Mouse (Mus musculus): ENCODE results near the gene Gm11060. TPM values are rescaled to one million over a fixed set of nuclear protein-coding genes. Genes with fewer than 3 reads are reported as not detected.
A peak's percentile ranks its signal among the peaks of the same experiment; 100 is the strongest.

Gene Gm11060
- polyA plus RNA-seq, 1 experiment from 2014 or later: not detected

GRCm38 (mm10) chr2:105131061-105131810 is 39.4 kb downstream of the Gm11060 start:
- H3K9ac ChIP-seq (ENCODE audit: low read length): peak overlapping the region; percentile 61
- no peak for ATAC-seq (replicated peaks; ENCODE audit: extremely low read depth, insufficient read depth, low FRiP score)
- H3K27me3 ChIP-seq (ENCODE audit: control insufficient read depth, insufficient read depth, low read length): peaks cover 82% of the 10 kb centered on the region
- no peaks in the 10 kb centered on the region for H3K36me3 ChIP-seq (ENCODE audit: control insufficient read depth, insufficient read depth)
- no peak overlapping the region; the same call in 1 of the 2 replicates for H3K27ac ChIP-seq (ENCODE audit: low read length)
- peak overlapping the region; percentile 40 for H3K4me3 ChIP-seq (ENCODE audit: low read length)
- H3K4me2 ChIP-seq (ENCODE audit: low read depth, low read length): peak overlapping the region; percentile 53
- H3K9me3 ChIP-seq (replicated peaks; ENCODE audit: control insufficient read depth, low read length): no peaks in the 10 kb centered on the region
- WGBS: 13% methylated on average over 12 of the region's 12 CpGs
- peaks cover 5% of the 10 kb centered on the region for H3K4me1 ChIP-seq (ENCODE audit: control insufficient read depth, insufficient read depth, low read length)

DNA sequence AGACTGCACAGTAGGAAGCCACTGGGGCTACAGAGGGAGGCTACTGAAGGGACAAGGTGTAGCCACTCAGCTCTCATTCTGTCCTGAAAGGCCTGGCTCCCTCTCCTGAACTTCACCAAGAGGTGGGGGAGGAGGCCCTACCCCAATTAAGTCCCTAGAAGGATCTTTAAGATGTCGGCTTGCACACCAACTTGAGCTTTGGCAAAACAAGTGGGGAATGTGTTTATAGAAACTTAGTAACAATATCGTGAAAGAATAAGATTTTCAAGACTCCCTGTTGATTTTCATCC is 39.9 kb downstream of the Gm11060 start:
- WGBS: 21% methylated on average over 2 of the region's 2 CpGs
- H3K27ac ChIP-seq (ENCODE audit: low read length): no peak overlapping the region
- no peak overlapping the region for H3K4me3 ChIP-seq (ENCODE audit: low read length)
- no peaks in the 10 kb centered on the region for H3K36me3 ChIP-seq (ENCODE audit: control insufficient read depth, insufficient read depth)
- no peaks in the 10 kb centered on the region for H3K9me3 ChIP-seq (replicated peaks; ENCODE audit: control insufficient read depth, low read length)
- ATAC-seq (replicated peaks; ENCODE audit: extremely low read depth, insufficient read depth, low FRiP score): no peak
- no peak overlapping the region for H3K4me2 ChIP-seq (ENCODE audit: low read depth, low read length)
- H3K27me3 ChIP-seq (ENCODE audit: control insufficient read depth, insufficient read depth, low read length): peaks cover 83% of the 10 kb centered on the region
- peaks cover 5% of the 10 kb centered on the region for H3K4me1 ChIP-seq (ENCODE audit: control insufficient read depth, insufficient read depth, low read length)
- H3K9ac ChIP-seq (ENCODE audit: low read length): no peak overlapping the region

- peaks cover 81% of the 10 kb centered on the region for H3K27me3 ChIP-seq (ENCODE audit: control insufficient read depth, insufficient read depth, low read length)
- ATAC-seq (replicated peaks; ENCODE audit: extremely low read depth, insufficient read depth, low FRiP score): no peak
- H3K9ac ChIP-seq (ENCODE audit: low read length): peak overlapping the region; percentile 27; the same call in 1 of the 2 replicates
- no peaks in the 10 kb centered on the region for H3K9me3 ChIP-seq (replicated peaks; ENCODE audit: control insufficient read depth, low read length)
- H3K4me1 ChIP-seq (ENCODE audit: control insufficient read depth, insufficient read depth, low read length): peaks cover 5% of the 10 kb centered on the region
- H3K27ac ChIP-seq (ENCODE audit: low read length): no peak overlapping the region
- H3K4me2 ChIP-seq (ENCODE audit: low read depth, low read length): peak overlapping the region; percentile 39
- no peak overlapping the region; the same call in 1 of the 2 replicates for H3K4me3 ChIP-seq (ENCODE audit: low read length)
- H3K36me3 ChIP-seq (ENCODE audit: control insufficient read depth, insufficient read depth): no peaks in the 10 kb centered on the region
- 4% methylated on average over 17 of the region's 17 CpGs for WGBS
Observed at GRCm38 (mm10) chr2:105132300-105132699, 40.5 kb downstream of the Gm11060 start.

DNA sequence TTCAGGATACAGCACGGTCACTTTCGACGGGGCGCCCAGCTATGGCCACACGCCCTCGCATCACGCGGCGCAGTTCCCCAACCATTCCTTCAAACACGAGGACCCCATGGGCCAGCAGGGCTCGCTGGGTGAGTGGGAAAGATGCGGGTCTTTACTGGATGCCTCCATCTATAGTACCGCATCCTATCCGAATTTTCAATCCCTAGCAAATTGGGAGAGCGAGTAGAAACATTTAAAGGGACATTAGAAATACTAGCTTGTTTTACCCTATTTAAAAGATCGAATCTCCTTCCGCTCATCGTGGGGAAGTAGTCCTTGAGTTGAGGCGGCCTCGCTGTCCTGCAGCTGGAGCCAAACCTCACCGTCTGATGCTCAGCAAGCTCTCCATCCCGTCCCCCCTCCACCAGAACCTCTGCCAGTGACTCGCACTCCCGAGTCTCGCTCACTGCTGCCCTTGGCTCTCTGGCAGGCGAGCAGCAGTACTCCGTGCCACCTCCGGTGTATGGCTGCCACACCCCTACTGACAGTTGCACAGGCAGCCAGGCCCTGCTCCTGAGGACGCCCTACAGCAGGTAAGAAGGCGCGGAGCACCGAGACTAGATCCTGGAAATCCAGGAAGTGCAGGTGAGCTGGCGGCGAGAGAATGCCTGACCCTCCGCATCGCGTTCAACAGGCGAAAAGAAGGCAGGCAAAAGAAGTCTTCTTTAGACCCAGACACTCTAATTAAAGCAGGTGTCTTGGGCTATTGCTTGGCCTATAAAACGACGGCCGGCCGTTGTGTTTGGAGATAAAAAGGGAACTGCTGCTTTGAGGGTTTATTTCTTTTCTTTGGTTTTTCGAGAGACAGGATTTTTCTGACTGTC is 41.3 kb downstream of the Gm11060 start:
- no peak overlapping the region; the same call in 1 of the 2 replicates for H3K4me3 ChIP-seq (ENCODE audit: low read length)
- no peak for ATAC-seq (replicated peaks; ENCODE audit: extremely low read depth, insufficient read depth, low FRiP score)
- H3K27ac ChIP-seq (ENCODE audit: low read length): peak overlapping the region; percentile 33; the same call in 1 of the 2 replicates
- peak overlapping the region; percentile 25; the same call in 1 of the 2 replicates for H3K4me2 ChIP-seq (ENCODE audit: low read depth, low read length)
- no peak overlapping the region for H3K9ac ChIP-seq (ENCODE audit: low read length)
- peaks cover 77% of the 10 kb centered on the region for H3K27me3 ChIP-seq (ENCODE audit: control insufficient read depth, insufficient read depth, low read length)
- 5% methylated on average over 43 of the region's 43 CpGs for WGBS
- H3K4me1 ChIP-seq (ENCODE audit: control insufficient read depth, insufficient read depth, low read length): peaks cover 5% of the 10 kb centered on the region
- no peaks in the 10 kb centered on the region for H3K9me3 ChIP-seq (replicated peaks; ENCODE audit: control insufficient read depth, low read length)
- no peaks in the 10 kb centered on the region for H3K36me3 ChIP-seq (ENCODE audit: control insufficient read depth, insufficient read depth)

DNA sequence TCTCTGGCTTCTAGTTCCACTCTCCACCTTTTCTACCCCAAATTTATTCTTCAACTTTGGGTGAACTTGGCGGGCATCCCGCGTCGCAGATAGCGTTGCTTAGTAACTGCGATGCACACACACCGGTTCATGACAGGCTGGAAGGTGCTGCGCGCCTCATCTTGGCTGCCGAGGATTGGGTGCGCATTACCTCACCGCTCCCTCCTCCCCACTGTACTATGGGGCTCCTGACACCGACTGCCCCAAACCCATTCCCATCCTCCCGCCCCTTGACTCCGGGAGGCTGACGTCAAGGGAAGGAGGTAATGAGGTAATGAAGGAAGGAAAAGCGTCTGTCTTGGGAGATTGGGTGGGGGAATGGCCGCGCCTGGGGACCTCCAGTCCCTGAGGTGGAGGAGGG is 42.5 kb downstream of the Gm11060 start:
- Histone ChIP-seq H3K4me2 (ENCODE audit: low read depth, low read length) (peak overlapping the region; percentile 36; the same call in 1 of the 2 replicates), H3K4me3 (ENCODE audit: low read length) (no peak overlapping the region), H3K4me1 (ENCODE audit: control insufficient read depth, insufficient read depth, low read length) (peaks cover 5% of the 10 kb centered on the region), H3K9me3 (replicated peaks; ENCODE audit: control insufficient read depth, low read length) (no peaks in the 10 kb centered on the region), H3K36me3 (ENCODE audit: control insufficient read depth, insufficient read depth) (no peaks in the 10 kb centered on the region), H3K27ac (ENCODE audit: low read length) (peak overlapping the region; percentile 58), H3K27me3 (ENCODE audit: control insufficient read depth, insufficient read depth, low read length) (peaks cover 70% of the 10 kb centered on the region), H3K9ac (ENCODE audit: low read length) (no peak overlapping the region)
- 2% methylated on average over 19 of the region's 19 CpGs for WGBS
- ATAC-seq (replicated peaks; ENCODE audit: extremely low read depth, insufficient read depth, low FRiP score): peak; percentile 73

DNA sequence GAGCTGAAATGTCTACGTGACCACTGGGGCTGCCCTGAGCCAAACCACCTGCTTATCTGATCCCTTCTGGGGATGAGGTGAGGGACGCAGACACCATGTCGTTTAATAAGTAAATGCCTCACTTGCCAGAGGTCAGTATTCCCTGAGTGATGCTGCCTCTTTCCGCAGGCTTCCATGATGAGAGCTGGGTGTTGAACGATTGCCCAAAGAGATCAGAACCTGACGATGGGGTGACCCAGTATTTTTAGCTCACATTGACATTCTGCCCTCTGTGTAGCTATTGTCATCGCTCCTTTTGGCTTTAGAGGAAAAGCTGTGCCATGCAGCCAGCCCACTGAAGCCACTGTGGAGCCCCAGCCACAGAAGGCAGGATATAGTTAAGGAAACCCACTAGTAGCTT is 47.7 kb downstream of the Gm11060 start:
- Histone ChIP-seq H3K4me2 (ENCODE audit: low read depth, low read length) (peak overlapping the region; percentile 9; the same call in 1 of the 2 replicates), H3K4me3 (ENCODE audit: low read length) (no peak overlapping the region), H3K4me1 (ENCODE audit: control insufficient read depth, insufficient read depth, low read length) (peaks cover 5% of the 10 kb centered on the region), H3K27ac (ENCODE audit: low read length) (peak overlapping the region; percentile 72), H3K9me3 (replicated peaks; ENCODE audit: control insufficient read depth, low read length) (no peaks in the 10 kb centered on the region), H3K36me3 (ENCODE audit: control insufficient read depth, insufficient read depth) (no peaks in the 10 kb centered on the region), H3K9ac (ENCODE audit: low read length) (no peak overlapping the region), H3K27me3 (ENCODE audit: control insufficient read depth, insufficient read depth, low read length) (peaks cover 24% of the 10 kb centered on the region)
- WGBS: 31% methylated on average over 7 of the region's 7 CpGs
- ATAC-seq (replicated peaks; ENCODE audit: extremely low read depth, insufficient read depth, low FRiP score): peak; percentile 41; the same call in 1 of the 2 replicates

GRCm38 (mm10) chr2:105141371-105141770 is 49.6 kb downstream of the Gm11060 start:
- no peaks in the 10 kb centered on the region for H3K9me3 ChIP-seq (replicated peaks; ENCODE audit: control insufficient read depth, low read length)
- 53% methylated on average over 7 of the region's 7 CpGs for WGBS
- H3K9ac ChIP-seq (ENCODE audit: low read length): no peak overlapping the region
- H3K27me3 ChIP-seq (ENCODE audit: control insufficient read depth, insufficient read depth, low read length): peaks cover 9% of the 10 kb centered on the region
- no peak overlapping the region for H3K4me3 ChIP-seq (ENCODE audit: low read length)
- no peak overlapping the region for H3K4me2 ChIP-seq (ENCODE audit: low read depth, low read length)
- H3K27ac ChIP-seq (ENCODE audit: low read length): no peak overlapping the region
- no peak for ATAC-seq (replicated peaks; ENCODE audit: extremely low read depth, insufficient read depth, low FRiP score)
- no peaks in the 10 kb centered on the region for H3K36me3 ChIP-seq (ENCODE audit: control insufficient read depth, insufficient read depth)
- H3K4me1 ChIP-seq (ENCODE audit: control insufficient read depth, insufficient read depth, low read length): peaks cover 5% of the 10 kb centered on the region
